Mouse (Mus musculus) brown adipose tissue, adult 24 weeks (tissue): ENCODE results near the gene Crbn. TPM values are rescaled to one million over a fixed set of nuclear protein-coding genes. Genes with fewer than 3 reads are reported as not detected.

Source experiments
- H3K27ac ChIP-seq: fragments of 200-500 bp; replicated peaks from 2 replicates; pipeline ENCODE4 v1.5.1; 2012; ENCODE audit warnings: low read depth, mild to moderate bottlenecking, low read length
- H3K4me1 ChIP-seq: fragments of 200-500 bp; 2 replicates; pipeline ENCODE4 v1.6.1; 2012; ENCODE audit warnings: low read length, mixed read lengths; ENCODE audit not compliant: control insufficient read depth, insufficient read depth, insufficient read length
- H3K4me3 ChIP-seq: fragments of 200-500 bp; 2 replicates; pipeline ENCODE4 v1.5.1; 2012; ENCODE audit warnings: low read depth, mild to moderate bottlenecking, low read length, moderate library complexity; ENCODE audit not compliant: insufficient read depth
- polyA plus RNA-seq: library from polyadenylated mRNA; stranded (reverse); fragments of >200 nt; gene quantifications from 2 replicates; pipeline ENCODE4 v1.2.4, GENCODE M21; 2012; ENCODE audit not compliant: missing spikeins, insufficient read depth, insufficient read length

The Crbn gene
- polyA plus RNA-seq = 32.3 and 53.2 TPM in 2 replicates

DNA sequence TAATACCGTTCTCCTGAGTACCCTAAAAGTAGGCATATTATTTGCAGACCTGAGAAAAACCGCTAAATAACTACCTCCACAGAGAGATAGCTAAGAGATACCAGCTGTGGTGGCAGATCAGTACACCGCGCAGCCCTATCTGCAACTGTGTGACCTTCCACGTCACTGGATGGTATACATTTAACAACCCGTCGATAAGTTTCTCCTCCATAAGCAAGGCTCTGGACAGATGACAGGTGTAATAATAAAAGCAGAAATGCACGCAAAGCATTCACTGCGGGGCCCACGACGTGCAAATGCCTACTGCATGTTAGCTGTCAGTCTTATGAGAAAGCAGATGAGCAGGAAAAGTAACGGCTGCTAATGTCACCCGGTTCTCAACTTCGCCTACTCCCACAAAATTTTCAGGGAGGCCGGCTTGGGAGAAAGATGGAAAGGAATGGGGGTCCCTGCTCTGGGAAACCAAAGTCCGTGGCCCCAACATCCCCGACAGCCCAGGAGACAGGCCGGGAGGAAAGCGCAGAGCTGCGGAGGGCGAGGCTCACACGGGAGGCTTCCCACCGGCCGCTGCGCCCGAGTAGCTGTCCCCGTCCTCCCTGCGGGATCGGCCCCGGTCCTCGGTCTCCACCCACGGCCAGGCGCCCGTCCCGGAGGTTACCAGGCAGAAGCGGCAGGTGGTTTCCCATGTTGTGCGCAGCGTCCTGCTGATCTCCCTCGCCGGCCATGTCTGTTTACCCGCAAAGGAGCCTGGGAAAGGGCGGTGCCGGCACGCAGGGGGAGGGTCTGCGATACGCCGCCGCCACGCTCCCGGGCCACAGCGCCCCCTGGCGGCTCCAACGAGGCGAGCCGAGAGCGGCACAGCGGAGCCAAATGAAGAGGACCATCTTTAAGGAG lies at the start of gene Crbn:
Gene Crbn, minus strand, starts transcription at position 745 of the 894 bp plus-strand sequence.
- peaks cover 2% of the 10 kb centered on the region; the same call in 1 of the 2 replicates for H3K4me1 ChIP-seq
- no peak within 1 kb of the TSS for H3K27ac ChIP-seq
- peak within 1 kb of the TSS; percentile 94 for H3K4me3 ChIP-seq

DNA sequence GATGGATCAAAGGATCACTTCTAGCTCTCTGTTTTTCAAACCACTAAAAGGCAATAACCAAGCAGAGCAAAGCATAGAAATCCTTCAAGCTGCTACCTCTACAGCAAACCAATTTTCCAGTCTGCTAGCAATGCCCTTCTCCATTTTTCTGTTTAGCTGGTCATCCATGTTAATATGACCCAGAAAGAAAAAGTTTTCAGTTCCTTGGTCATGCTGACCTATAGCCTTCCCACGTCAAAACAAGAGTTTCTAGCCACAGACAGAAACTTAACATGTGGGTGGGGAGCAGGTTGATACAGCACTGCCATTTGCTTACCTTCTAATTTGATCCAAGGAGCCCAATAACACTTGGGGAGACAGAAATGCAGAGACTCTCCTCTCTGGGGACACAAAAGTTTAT lies 40.3 kb upstream of the Crbn start:
- Histone ChIP-seq H3K4me1 (no peaks in the 10 kb centered on the region), H3K27ac (no peak overlapping the region), H3K4me3 (no peak overlapping the region)

DNA sequence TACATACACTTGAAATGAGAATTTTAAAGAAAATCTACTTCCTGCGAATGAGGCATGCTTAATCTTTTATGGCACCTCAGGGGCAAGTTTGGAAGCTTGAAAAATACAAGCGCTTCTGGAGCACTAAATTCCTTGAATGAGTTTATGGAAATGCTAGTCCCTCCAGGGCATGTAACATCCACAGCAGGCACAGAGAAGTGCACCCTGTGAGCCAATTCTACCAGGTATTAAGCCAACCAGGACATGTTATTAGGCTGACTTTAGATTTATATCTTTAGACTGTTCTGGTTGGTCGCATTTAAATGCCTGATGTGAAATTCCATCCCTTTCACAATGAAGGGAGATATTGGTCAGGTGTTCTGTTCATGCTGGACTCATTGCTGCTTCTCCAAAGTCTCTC lies 38.2 kb upstream of the Crbn start:
- Histone ChIP-seq H3K27ac (no peak overlapping the region), H3K4me1 (no peaks in the 10 kb centered on the region), H3K4me3 (no peak overlapping the region)

DNA sequence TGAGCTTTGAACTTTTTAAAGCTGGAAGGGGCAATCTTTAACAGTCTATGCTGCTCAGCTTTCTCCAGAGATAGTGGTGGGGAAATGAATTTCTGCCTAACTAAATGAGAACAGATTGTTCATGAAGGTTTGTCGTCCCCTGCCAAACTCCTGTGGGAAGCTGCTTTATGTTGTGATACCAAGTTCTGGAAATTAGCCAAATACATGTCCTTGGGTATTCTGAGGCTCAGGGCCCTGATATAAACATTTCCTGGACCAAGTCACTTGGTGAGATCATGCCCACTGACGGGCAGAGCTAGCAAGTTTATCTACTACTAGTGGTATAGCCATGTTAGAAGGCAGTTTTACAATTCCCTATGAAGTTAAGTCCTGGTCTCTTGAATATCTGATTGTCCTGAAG lies 35.4 kb upstream of the Crbn start:
- no peak overlapping the region for H3K4me3 ChIP-seq
- no peak overlapping the region for H3K27ac ChIP-seq
- H3K4me1 ChIP-seq = no peaks in the 10 kb centered on the region

DNA sequence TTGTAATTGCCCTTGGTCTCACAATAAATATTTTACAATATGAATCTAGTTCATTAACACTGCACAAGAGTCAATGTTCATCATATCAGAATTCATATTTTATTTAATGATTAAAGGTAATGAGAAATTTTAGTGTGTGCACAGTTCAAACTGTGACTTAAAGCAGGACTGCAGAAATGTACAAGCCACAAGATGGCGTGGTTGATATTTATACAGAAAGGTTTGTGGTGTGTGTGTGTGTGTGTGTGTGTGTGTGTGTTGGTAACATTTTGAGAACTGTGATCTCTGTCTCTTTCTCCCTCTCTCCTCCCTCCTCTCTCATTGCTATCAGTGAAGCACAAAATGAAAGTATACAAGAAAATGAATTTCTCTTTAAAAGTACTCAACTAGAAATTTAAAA lies 22.5 kb upstream of the Crbn start:
- no peak overlapping the region for H3K4me3 ChIP-seq
- H3K27ac ChIP-seq = no peak overlapping the region
- no peaks in the 10 kb centered on the region; the same call in 1 of the 2 replicates for H3K4me1 ChIP-seq

DNA sequence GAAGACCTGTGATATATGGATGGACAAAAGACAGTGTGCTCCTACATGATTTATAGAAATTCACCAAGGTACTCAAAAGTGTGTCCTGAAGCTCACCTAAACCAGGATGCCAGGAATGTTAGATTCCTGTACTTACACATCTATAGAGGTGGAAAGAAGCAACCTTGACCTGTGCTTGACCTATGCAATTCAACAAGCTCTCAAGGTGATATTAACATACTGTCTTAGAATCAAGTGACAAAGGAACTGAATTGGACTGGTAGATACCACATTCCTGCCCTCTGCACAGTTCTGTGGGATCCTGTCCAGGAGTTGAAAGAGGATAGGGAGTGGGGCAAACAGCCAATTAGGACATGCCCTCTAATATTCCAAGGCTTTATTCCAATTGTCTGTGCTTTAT lies 20.7 kb upstream of the Crbn start:
- peak overlapping the region; percentile 21; the same call in 1 of the 2 replicates for H3K27ac ChIP-seq
- H3K4me3 ChIP-seq = no peak overlapping the region
- no peaks in the 10 kb centered on the region; the same call in 1 of the 2 replicates for H3K4me1 ChIP-seq

DNA sequence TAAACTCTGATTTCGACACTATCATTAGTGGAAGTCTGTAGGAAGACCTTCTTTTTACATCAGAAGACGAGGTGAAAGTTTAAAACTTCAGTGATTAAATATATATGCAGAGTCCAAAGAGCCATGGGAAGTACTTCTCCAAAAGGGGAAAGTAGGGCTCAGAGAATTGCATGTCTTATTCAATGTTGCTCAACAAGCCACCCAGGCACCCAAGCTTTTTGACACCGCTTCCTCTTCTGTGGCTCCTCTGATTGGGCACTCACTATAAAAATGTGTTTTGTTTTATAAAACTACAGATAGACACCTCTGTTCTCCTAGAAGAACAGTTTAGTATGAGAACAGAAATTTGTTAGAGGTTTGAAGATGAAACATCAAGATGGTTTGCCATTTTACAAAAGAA lies 20.0 kb upstream of the Crbn start:
- no peaks in the 10 kb centered on the region; the same call in 1 of the 2 replicates for H3K4me1 ChIP-seq
- no peak overlapping the region for H3K4me3 ChIP-seq

DNA sequence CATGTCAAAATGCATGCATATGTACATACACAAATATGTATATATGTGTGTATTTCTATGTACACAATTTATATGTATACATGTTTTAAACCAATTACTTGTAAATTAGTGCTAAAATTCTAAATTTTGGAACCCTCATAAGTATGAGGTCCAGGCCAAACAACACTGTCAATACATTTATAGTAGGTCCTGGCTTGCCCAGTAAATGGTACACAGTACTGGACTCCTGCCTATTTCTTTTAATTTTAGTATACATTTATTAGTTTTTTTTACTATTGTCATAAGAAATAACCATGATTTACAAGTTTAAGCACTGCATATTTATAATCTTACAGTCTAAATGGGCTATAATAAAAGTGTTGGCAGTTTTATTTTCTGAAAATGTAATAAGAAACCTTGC lies 19.4 kb upstream of the Crbn start:
- H3K4me1 ChIP-seq = no peaks in the 10 kb centered on the region; the same call in 1 of the 2 replicates
- no peak overlapping the region for H3K27ac ChIP-seq
- H3K4me3 ChIP-seq = no peak overlapping the region

More for the DNA sequence above, 20.0 kb upstream of the Crbn start:
- H3K27ac ChIP-seq = no peak overlapping the region

DNA sequence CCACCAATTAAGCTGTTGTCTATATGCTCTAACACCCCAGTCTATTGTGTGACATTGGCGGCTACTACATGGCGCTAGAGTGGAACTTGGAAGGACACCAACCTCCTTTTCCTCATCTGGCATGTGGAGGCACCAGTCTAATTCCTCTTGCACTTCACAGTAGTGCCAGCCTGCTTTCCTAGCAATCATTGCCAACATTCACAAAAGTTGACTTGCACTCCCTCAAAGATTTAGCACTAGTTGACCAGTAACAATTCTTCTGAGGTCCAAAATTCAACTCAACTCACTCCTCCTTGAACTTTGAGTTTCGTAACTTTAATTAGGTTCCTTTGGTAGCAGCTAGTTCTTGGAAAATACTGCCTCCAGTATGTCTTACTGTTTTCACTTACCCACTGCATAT lies 10.8 kb upstream of the Crbn start:
- Histone ChIP-seq H3K4me1 (no peaks in the 10 kb centered on the region), H3K27ac (no peak overlapping the region), H3K4me3 (no peak overlapping the region)

DNA sequence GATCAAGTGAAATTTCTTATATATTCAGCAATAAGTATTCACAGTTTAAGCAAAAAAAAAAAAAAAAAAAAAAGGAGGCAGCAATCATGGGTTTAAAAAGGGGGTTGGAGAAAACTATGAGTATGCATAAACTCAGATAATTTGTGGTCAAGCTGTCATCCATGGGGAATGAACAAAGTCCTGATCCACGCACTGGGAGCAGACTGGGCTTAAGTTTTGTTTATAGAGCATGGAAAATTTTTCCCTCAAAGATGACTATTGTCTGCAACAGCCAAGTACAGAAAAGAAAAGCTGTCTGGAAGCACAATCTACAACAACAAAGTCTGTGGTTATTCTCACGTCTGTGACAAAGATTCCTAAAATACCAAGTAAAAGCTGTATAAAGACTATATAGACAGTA lies 9.3 kb upstream of the Crbn start:
- Histone ChIP-seq H3K4me1 (no peaks in the 10 kb centered on the region), H3K4me3 (no peak overlapping the region), H3K27ac (no peak overlapping the region)

DNA sequence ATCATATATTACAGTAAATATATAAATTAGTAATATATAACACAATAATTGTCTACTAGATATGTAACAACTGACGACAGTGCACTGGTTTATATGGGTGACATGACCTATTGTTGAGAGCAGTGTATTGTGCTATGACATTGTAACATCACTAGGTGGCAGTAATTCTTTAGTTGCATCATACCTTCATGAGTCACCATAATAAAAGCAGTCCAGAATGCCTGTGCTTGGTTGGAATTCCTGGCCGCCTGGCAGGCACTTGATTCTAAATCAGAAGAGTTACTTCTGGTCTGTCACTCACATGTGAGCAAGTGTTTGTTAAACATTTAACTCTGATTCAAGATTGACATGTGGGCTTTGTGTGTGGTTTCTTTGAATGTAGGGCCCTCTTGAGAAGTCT lies 5.0 kb upstream of the Crbn start:
- no peak overlapping the region for H3K4me3 ChIP-seq
- H3K4me1 ChIP-seq = no peaks in the 10 kb centered on the region

DNA sequence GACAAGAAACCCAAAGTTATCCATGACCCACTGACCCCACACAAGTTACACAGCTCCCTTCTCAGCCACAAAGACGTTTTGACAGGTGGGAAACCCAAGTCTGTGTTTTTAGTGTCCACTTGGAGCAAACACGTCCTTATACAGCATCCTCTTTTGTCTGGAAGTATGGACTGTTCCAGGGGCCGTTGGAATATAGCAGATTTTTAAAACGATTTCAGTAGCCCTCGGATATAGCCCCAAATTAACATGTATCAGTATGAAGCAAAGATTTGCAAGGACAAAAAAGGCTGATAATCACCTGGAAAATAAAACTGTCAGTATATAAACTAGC lies 315 bp upstream of the Crbn start:
- Histone ChIP-seq H3K27ac (no peak overlapping the region), H3K4me3 (no peak overlapping the region), H3K4me1 (peaks cover 2% of the 10 kb centered on the region; the same call in 1 of the 2 replicates)

More for the DNA sequence above, 5.0 kb upstream of the Crbn start:
- H3K27ac ChIP-seq = no peak overlapping the region

DNA sequence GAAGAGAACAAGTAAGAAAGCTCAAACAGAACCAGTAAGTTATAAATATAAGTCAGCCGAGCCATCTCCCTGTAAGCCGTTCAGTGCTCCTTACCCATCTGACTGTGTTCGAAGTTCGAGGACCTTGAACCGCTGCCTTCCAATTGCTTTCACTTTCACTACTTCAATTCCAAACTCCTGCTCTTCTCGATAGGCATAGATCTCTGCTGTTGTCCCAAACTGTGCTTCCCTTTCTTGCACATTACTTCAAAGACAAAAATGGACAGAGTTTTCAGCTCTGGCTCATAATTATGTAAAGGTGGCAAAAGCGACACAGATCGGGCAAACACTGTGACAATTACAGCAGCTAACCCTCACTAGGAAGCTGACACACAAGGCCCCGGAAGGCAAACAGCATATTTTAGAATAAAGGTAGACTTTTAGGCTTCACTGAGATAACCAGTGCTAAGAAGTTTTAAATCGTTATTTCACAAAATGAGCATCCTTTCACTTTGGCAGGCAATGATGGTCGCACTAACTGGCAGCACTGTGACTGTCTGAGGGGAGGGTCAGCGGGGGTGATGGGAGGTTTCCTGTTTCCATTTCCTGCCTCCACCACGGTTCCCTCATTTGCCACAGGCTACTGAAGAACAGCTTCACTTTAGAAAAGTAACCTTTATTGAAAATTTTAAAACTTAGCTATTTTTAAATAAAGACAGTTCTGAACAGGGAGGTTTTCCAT lies 5.6 kb downstream of the Crbn start:
- no peak overlapping the region for H3K27ac ChIP-seq
- H3K4me3 ChIP-seq = no peak overlapping the region
- H3K4me1 ChIP-seq = peaks cover 2% of the 10 kb centered on the region; the same call in 1 of the 2 replicates

DNA sequence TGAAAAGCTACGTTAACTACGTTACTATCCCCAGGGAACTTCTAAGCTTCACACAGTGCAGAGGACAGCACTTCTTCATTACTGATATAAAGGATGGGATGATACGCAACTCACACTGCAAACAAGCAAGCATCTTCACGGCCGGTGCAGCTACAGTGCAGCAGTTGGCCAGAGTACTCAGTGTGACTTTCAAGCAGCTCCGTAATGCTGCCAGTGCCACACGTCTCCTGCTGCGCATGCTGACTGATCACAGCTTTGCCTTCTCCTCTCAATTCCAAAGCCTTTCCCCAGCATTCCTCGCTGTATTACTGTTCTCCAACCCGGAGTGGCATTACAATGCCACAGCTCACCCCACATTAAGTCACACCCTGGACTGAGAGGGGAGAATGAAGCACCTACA lies 6.3 kb downstream of the Crbn start:
- Histone ChIP-seq H3K4me1 (0 out of 2 replicates have a peak, but pooled peaks cover 2% of the 10 kb centered on the region), H3K27ac (no peak overlapping the region), H3K4me3 (no peak overlapping the region)

DNA sequence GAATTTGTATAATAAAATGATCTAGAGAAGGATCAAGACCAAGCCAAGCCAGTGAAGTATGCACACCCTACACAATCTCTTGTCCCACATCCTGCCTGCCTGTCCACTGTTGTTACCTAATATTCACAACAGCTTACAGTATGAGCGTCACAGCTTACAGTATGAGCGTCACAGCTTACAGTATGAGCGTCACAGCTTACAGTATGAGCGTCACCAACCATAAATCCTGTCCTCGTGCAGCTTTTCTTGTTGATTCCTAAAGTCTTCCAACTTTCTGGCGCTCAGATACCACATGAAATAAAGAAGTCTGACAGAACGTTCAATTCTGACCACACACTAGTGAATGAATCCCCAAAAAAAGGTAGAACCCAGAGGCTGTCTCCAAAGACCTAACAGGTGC lies 6.8 kb downstream of the Crbn start:
- H3K4me3 ChIP-seq = no peak overlapping the region
- H3K27ac ChIP-seq = no peak overlapping the region
- H3K4me1 ChIP-seq = no peaks in the 10 kb centered on the region
